Mouse (Mus musculus) lung, postnatal 4 days (tissue): Measurements from ENCODE around the gene Trp53inp2.

Experiments used
- DNase-seq, 2 experiments: peaks; one replicate each; pipeline ENCODE4 v3.0.0; 2021

Trp53inp2 gene

DNA sequence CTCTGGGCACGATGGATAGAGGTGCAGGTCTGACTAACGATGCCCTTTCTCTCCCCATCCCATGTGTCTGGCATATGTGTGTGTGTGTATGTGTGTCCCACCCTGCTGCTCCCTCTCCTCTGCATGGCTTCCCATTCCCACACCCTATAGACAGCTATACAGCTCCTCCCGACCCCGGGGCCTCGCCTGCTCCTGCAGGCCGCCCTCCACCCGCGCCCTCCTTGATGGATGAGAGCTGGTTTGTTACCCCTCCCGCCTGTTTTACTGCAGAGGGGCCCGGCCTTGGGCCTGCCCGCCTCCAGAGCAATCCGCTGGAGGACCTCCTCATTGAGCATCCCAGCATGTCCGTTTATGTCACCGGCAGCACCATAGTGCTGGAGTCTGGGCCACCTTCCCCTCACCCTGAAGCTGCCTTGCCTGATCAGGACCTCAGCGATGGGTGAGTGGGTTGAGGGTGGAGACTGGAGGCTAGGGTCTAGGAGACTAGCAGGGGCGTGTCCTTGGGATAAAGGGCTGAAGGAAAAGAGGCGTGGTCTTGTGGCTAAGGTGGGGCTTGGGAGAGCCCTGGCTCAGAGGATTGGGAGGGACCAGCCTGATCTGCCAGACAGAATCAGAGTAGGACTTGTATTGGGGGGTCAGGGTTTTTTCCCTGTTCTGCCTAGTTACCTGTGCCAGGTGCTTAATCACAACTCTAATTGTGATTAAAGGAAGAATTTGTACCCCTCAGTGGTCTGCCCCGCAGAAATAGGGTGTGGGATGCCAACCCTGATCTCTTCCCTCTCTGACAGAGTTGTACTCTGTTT, 5.1 kb downstream of the Trp53inp2 start:
- DNase-seq: no peak

DNA sequence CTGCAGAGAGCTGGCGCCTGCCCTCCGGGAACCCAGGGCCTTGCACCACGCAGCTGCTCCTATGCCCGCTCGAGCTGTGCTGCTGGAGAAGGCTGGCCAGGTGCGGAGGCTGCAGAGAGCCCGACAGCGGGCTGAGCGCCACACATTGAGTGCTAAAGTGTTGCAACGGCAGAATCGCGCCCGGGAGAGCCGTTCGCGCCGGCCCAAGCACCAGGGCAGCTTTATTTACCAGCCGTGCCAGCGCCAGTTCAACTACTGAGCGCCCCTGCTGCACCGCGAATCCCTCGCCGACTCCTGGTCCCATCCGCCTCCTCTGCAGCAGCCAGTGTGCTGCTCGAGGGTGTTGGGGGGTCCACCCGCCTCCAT, 5.7 kb downstream of the Trp53inp2 start:
- no peak for DNase-seq

DNA sequence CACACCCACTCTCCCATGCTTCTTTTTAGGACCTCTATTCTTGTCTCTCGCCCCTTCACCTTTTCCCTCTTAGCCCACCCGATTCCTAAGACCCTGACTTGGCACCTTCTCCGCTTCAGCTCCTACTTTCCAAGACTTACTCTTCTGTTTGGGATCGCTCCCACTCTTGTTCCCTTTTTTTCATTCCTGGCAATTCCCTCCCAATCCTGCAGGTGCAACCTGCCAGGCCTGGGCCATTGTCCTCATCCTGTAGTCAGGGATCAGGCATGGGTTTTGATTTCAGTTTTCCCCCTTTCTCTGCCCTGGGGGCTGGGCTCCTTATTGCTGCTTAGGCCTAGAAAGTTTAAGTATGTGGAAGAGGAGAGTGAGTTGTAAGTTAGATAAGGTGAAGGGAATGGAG, 6.2 kb downstream of the Trp53inp2 start:
- DNase-seq: no peak

DNA sequence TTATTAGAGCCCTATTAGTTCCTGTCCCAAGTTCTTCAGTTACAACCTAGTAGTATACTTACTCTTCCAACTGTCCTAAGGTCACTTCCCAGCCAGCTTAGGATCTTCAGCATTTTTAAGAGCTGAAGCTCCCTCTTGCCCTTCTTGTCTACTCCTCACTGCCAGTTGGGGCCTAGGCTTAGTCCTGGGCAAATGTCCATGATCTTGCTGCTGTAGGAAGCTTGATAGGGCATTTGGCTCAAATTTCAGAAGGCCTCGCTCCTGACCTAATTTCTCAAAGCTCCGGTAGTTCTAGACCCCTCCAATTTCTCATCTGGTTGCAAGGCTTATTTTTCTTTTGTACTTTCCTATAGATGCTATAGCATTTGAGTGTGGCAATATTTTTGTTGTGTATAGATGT, 7.7 kb downstream of the Trp53inp2 start:
- no peak for DNase-seq

DNA sequence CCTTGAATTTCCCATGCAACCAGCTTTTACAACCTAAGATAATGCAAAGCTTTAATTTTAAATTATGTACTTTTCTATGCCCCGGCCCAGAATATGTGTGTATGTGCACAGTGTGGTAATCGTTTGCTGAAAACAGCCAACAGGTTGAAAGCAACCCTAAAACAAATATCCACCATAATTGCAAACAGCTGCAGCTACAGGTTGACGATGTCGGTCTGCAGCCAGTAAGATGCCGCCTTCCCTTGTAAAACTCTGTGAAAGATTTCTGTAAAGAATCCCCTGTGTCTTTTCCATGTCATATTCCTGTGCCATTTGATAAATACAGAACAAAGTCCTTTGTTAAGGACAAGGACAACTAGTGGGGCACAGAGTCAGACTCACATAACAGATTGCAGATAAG, 13.7 kb downstream of the Trp53inp2 start:
- no peak for DNase-seq

DNA sequence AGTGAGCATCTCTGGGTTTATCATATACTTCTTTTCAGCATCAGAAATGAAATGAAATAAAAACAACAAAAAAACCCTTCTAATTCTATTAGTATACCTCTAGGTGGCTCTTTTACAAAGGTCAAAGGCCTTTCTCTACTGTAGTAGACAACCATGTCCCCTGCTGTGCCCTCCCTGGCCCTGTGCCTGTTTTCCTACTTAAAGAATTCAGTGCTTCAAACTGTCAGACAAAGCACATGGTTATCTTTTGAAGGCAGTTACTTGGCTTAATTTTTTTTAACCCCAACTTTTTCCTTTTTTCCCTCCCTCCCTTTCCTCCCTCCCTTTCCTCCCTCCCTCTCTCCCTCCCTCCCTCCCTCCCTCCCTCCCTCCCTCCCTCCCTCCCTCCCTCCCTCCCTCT, 19.4 kb downstream of the Trp53inp2 start:
- DNase-seq: no peak

DNA sequence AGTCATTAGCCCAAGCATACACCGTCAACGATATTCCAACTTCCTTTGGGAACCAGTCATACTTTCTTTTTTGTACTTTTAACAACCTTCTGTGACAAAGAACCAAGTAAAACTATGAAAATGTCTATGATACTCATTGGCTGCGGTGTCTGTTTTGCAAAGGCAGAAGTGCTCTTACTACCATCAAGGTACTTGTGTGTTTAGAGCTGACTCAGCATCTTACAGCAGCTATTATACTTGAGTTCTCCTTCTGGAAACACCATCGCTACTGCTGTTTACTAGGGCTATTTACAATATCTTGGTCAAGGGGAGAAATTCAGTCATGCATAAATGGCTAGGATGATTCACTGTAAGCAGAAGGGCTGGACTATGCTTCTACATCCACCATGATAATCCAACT, 21.1 kb downstream of the Trp53inp2 start:
- DNase-seq: no peak

DNA sequence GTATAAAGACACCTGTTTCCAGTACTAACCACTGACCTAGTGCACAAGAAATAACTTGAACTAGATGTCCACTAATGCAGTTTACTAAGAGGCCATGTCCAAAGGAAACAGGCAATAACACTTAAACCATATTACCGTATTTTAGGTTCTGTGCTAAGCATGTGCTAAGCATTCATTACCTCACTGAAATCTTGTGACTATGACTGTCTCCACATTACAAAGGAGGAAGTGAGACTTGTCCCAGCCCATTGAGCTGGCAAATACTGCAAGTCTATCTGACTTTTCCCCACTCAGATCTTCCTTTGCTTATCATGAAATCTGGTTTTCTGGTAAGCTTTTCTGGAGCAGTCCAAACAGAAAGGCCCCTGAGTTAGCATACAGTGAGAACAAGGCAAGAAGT, 23.8 kb downstream of the Trp53inp2 start:
- no peak for DNase-seq

DNA sequence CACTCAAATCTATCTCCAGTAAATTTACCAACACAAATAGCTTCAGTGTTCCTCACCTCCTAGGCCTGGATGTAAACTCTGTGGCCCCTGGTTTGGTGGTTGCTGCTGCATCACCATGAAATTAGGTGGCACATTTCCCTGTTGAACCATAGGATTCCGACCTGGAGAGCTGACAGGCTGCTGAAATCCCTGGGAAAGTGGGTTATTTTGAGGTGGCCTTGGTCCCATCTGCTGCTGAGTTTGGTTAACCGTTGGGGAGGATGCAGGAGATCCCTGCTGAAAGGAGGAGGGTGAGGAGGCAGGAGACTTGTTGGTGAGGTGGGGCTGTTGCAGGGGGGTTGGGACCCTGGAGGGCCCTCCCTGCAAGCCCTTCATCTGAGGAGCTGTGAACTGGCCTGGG, 40.1 kb downstream of the Trp53inp2 start:
- no peak for DNase-seq

DNA sequence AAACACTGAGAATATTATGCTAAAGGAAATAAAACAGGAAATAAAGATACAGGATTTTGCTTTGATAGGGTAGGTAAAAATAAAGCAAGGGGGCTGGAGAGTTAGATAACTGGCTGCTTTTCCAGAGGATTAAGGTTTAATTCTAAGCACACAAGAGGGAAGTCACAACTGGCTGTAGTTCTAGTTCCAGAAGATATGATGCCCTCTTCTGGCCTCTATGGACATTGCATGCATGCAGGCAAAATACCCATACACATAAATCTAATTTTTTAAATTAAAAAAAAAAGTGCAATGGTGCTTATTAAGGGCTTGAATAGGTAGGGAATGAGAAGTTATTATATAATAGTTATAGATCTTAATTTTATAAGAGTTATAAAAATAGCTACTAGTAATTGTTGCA, 55.6 kb downstream of the Trp53inp2 start:
- peak in 1 of 2 experiments; percentile 15 for DNase-seq
